Mouse (Mus musculus) CH12.LX (cell line): ENCODE data around the gene Gm45785. TPM values are rescaled to one million over a fixed set of nuclear protein-coding genes. Genes with fewer than 3 reads are reported as not detected.

ENCODE experiments used
- DNase-seq: peaks from one replicate; pipeline ENCODE4 v3.0.0-alpha.2; 2013; ENCODE audit errors: extremely low read depth
- H3K27ac ChIP-seq: 2 replicates; pipeline ENCODE4 v1.5.1; 2012; ENCODE audit warnings: low read depth, mild to moderate bottlenecking, control low read depth, moderate library complexity; ENCODE audit not compliant: insufficient read depth
- H3K27me3 ChIP-seq: replicated peaks from 2 replicates; pipeline ENCODE3; 2012; ENCODE audit warnings: inconsistent platforms
- H3K36me3 ChIP-seq, 2 experiments: replicated peaks in 1 of 2; 2 replicates each; pipeline versions ENCODE3 to v1.6.1; 2012; ENCODE audit warnings: inconsistent platforms in 1 of 2, low read length in 1 of 2, mild to moderate bottlenecking in 1 of 2, mixed read lengths in 1 of 2, moderate library complexity in 1 of 2; ENCODE audit not compliant: control insufficient read depth in 1 of 2, insufficient read depth in 1 of 2
- H3K4me1 ChIP-seq, 2 experiments: 2 replicates each; pipeline ENCODE4 v1.6.1; 2012; ENCODE audit warnings: inconsistent platforms in 1 of 2, moderate library complexity in 1 of 2; ENCODE audit not compliant: insufficient read depth in 2 of 2, control insufficient read depth in 1 of 2
- H3K4me2 ChIP-seq: 2 replicates; pipeline ENCODE4 v1.6.1; 2012; ENCODE audit warnings: low read depth, mild to moderate bottlenecking, control low read depth; ENCODE audit not compliant: poor library complexity, insufficient read depth, severe bottlenecking
- H3K4me3 ChIP-seq, 3 experiments: fragments of 150-350 bp in 1 of 3; sonication (generic) in 1 of 3; replicated peaks in 1 of 3; 2 replicates each; pipeline versions ENCODE3 to v1.5.1; 2011 to 2012; ENCODE audit warnings: low read depth in 2 of 3, low read length in 2 of 3, mild to moderate bottlenecking in 2 of 3, moderate library complexity in 2 of 3, control low read depth in 1 of 3, improper control_type of control experiment in 1 of 3, inconsistent platforms in 1 of 3, mixed read lengths in 1 of 3; ENCODE audit not compliant: poor library complexity in 1 of 3
- H3K79me2 ChIP-seq: replicated peaks from 2 replicates; pipeline ENCODE4 v1.6.1; 2012; ENCODE audit warnings: mild to moderate bottlenecking, moderate library complexity; ENCODE audit not compliant: control insufficient read depth, poor library complexity, insufficient read depth, severe bottlenecking; ENCODE audit errors: extremely low read depth
- H3K9ac ChIP-seq: 2 replicates; pipeline ENCODE4 v1.6.1; 2012; ENCODE audit warnings: low read depth, mild to moderate bottlenecking, control low read depth, moderate library complexity; ENCODE audit not compliant: insufficient read depth
- H3K9me3 ChIP-seq: replicated peaks from 2 replicates; pipeline ENCODE3; 2012; ENCODE audit warnings: low read length, inconsistent platforms, mixed read lengths
- EP300 ChIP-seq: IDR thresholded peaks from 2 replicates; pipeline ENCODE4 v1.6.1; 2011; ENCODE audit warnings: low read length, improper control_type of control experiment
- GABPA ChIP-seq: IDR thresholded peaks from 2 replicates; pipeline ENCODE4 v1.6.1; 2012; ENCODE audit warnings: low read depth, low read length, improper control_type of control experiment, inconsistent platforms; ENCODE audit not compliant: insufficient replicate concordance
- IRF4 ChIP-seq: IDR thresholded peaks from 2 replicates; pipeline ENCODE4 v1.6.1; 2014; ENCODE audit warnings: low read depth, mild to moderate bottlenecking, inconsistent platforms, low read length, improper control_type of control experiment
- KAT2A ChIP-seq: IDR thresholded peaks from 2 replicates; pipeline ENCODE4 v1.6.1; 2012; ENCODE audit warnings: low read length, improper control_type of control experiment, inconsistent platforms; ENCODE audit not compliant: insufficient replicate concordance
- MAFK ChIP-seq: IDR thresholded peaks from 2 replicates; pipeline ENCODE4 v1.6.1; 2011; ENCODE audit warnings: low read length, improper control_type of control experiment; ENCODE audit not compliant: insufficient replicate concordance
- MAX ChIP-seq: IDR thresholded peaks from 2 replicates; pipeline ENCODE4 v1.6.1; 2011; ENCODE audit warnings: low read length, improper control_type of control experiment
- MEF2A ChIP-seq: IDR thresholded peaks from 2 replicates; pipeline ENCODE4 v1.6.1; 2014; ENCODE audit warnings: low read depth, mild to moderate bottlenecking, inconsistent platforms, low read length, improper control_type of control experiment, borderline replicate concordance
- PAX5 ChIP-seq: IDR thresholded peaks from 2 replicates; pipeline ENCODE4 v1.6.1; 2012; ENCODE audit warnings: low read length, inconsistent platforms, mixed read lengths
- POLR2A ChIP-seq: IDR thresholded peaks from 2 replicates; pipeline ENCODE4 v1.6.1; 2011; ENCODE audit warnings: low read depth, mild to moderate bottlenecking, improper control_type of control experiment, low read length
- SIN3A ChIP-seq: IDR thresholded peaks from 2 replicates; pipeline ENCODE4 v1.6.1; 2012; ENCODE audit warnings: low read length, improper control_type of control experiment, inconsistent platforms
- dilution Hi-C: fragments of 300-500 bp; cut with MboI; formaldehyde crosslinking; loops from 2 replicates; pipeline ENCODE4 v1.14.3; 2020; ENCODE audit warnings: low sequenced_read_pairs; ENCODE audit not compliant: extremely low pct_unique_long_range_greater_than_20kb, extremely low pct_ligation_motif_present
- in situ Hi-C: fragments of 300-500 bp; cut with MboI; formaldehyde crosslinking; loops from 3 replicates; pipeline ENCODE4 v1.14.3; 2019; ENCODE audit warnings: low sequenced_read_pairs, low pct_ligation_motif_present, low pct_unique_long_range_greater_than_20kb, mixed read lengths
- polyA plus RNA-seq: library from polyadenylated mRNA; unstranded; fragments of >175 nt; gene quantifications from 2 replicates; pipeline ENCODE4 v1.2.1, GENCODE M21; 2012; ENCODE audit warnings: low read depth; ENCODE audit not compliant: insufficient read length
- total RNA-seq, 2 experiments: library from RNA; depleted of rRNA; stranded (reverse); fragments of 300-350 nt in 1 of 2; fragments of >200 nt in 1 of 2; gene quantifications; 2 replicates each; pipeline ENCODE4 v1.2.3; 2012 to 2014

Gm45785 gene
- total and polyA plus RNA-seq, 3 experiments: not detected

DNA sequence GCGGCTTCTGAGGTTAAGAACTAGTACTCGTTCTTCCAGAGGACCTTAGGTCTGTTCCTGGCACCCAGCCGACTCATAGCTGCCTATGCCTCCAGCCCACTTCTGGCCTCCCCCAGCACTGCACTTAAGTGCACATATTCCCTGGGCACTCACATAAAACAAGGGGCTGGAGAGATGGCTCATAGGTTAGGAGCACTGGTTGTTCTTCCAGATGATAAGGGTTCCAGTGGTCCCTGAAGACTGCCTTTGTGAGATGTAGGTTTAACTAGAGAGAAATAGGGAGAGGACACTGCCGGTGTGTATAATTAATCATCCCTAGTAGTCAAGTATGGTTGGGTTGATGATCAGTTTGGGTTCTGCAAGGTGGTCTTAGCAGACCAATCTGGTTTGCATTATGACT, 33.4 kb downstream of the Gm45785 start:
- dilution Hi-C loops: no loop called here
- no peaks in the 10 kb centered on the region for H3K9me3 ChIP-seq
- H3K4me2 ChIP-seq: no peak overlapping the region
- TF ChIP-seq KAT2A (no peak), MAX (no peak)
- H3K4me3 ChIP-seq: no peak overlapping the region
- no peak for DNase-seq
- in situ Hi-C loops: no loop called here
- H3K36me3 ChIP-seq: no peaks in the 10 kb centered on the region
- H3K27ac ChIP-seq: no peak overlapping the region
- no peaks in the 10 kb centered on the region for H3K4me1 ChIP-seq
- H3K9ac ChIP-seq: no peak overlapping the region
- H3K79me2 ChIP-seq: no peaks in the 10 kb centered on the region
- peaks cover 85% of the 10 kb centered on the region for H3K27me3 ChIP-seq

DNA sequence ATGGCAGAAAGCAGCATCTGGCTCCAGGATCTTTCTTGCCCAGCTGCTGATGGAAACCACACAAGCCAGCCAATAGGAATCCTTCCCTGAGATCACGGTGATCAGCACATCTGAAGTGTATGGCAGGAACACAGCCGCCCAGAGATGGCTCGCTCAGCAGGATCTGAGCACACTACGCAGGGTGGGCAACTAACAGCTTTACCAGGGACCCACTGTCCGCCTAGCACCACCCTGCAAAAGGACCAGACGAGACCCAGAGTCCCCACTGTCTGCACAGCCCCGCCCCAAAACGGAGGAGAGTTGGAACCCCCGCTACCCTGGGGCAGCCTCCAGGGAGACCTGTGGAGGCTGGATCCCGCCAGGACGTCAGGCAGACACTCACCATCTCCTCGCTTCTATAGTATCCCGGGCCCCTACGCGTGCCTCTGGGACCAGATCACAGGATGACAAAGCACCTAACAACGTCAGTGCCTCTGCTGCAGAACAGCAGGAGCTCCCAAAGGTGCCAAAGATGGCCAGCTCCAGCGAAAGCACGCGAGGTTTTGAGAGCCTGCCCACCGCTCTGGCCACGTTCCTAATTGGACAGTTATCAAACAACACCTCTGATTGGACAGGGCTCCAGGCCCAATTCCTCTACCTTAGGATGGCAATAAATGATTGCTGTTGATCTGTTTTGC, 34.3 kb downstream of the Gm45785 start, which contains the start of gene Zfp941:
Gene Zfp941, minus strand, starts transcription at position 526 of the 677 bp plus-strand sequence.
- H3K27me3 ChIP-seq: peaks cover 87% of the 10 kb centered on the region
- peak within 1 kb of the TSS in 1 of 3 experiments; percentile 29 for H3K4me3 ChIP-seq
- no peaks in the 10 kb centered on the region for H3K4me1 ChIP-seq
- dilution Hi-C loops: no loop called here
- no peak within 1 kb of the TSS for H3K9ac ChIP-seq
- H3K79me2 ChIP-seq: no peaks in the 10 kb centered on the region
- H3K27ac ChIP-seq: no peak within 1 kb of the TSS
- H3K9me3 ChIP-seq: no peaks in the 10 kb centered on the region
- no peak within 1 kb of the TSS for H3K4me2 ChIP-seq
- in situ Hi-C loops: no loop called here
- TF ChIP-seq MAFK: no peak
- no peak for DNase-seq
- H3K36me3 ChIP-seq: no peaks in the 10 kb centered on the region

DNA sequence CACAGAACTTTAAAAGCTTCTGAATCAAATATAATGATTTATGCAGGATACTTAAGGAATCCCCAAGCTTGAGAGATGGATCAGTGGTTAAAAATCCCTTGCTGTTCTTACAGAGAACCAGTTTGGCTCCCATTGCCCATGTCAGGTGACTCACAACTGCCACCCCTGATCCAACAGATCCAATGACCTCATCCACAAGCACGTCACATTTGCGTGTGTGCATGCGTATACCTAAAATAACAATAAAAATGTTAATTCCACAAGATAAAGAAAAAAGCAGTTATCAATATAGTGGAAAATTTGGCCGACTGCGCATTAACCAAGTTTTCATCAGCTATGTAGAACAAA, 34.9 kb downstream of the Gm45785 start:
- Histone ChIP-seq H3K4me3 (no peak overlapping the region), H3K9me3 (no peaks in the 10 kb centered on the region), H3K36me3 (no peaks in the 10 kb centered on the region), H3K4me1 (no peaks in the 10 kb centered on the region), H3K27ac (no peak overlapping the region), H3K4me2 (no peak overlapping the region), H3K79me2 (no peaks in the 10 kb centered on the region), H3K9ac (no peak overlapping the region), H3K27me3 (peaks cover 85% of the 10 kb centered on the region)
- in situ Hi-C loops: no loop called here
- DNase-seq: no peak
- no peak for TF ChIP-seq IRF4
- dilution Hi-C loops: no loop called here

DNA sequence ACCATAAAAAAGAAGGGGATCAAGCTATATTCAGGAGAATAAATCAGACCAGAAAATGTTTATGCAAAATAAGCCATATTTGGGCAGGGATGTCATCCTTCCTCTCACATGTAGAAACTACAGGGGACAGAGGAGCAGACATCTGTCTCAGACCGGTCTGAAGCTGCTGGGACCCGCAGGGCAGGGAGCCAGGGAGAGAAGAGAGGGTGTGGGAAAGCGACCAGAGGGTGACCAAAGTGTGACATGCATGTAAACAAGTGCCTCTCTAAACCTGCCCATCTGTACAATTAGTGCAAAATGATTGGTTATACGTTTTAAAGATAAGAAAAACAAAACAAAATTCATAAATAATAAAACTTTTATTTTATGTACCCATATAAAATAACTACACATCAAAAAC, 36.0 kb downstream of the Gm45785 start:
- no peak for TF ChIP-seq POLR2A
- TF ChIP-seq SIN3A: no peak
- no peak for TF ChIP-seq PAX5
- TF ChIP-seq EP300: no peak
- no peak for TF ChIP-seq GABPA
- no peak for TF ChIP-seq MAX
- TF ChIP-seq MEF2A: no peak
- TF ChIP-seq, all 38 proteins: peak for 0
- H3K9me3 ChIP-seq: no peaks in the 10 kb centered on the region
- dilution Hi-C loops (no loop called here), in situ Hi-C loops (no loop called here)
- no peak for DNase-seq
- H3K27me3 ChIP-seq: peaks cover 81% of the 10 kb centered on the region
- H3K27ac ChIP-seq: no peak overlapping the region
- no peak overlapping the region for H3K4me2 ChIP-seq
- no peaks in the 10 kb centered on the region for H3K36me3 ChIP-seq
- H3K79me2 ChIP-seq: no peaks in the 10 kb centered on the region
- H3K4me3 ChIP-seq: no peak overlapping the region
- no peak overlapping the region for H3K9ac ChIP-seq
- H3K4me1 ChIP-seq: no peaks in the 10 kb centered on the region
